Mouse (Mus musculus): ENCODE data around the gene Gm5475. TPM values are rescaled to one million over a fixed set of nuclear protein-coding genes. Genes with fewer than 3 reads are reported as not detected.

Gm5475 gene
- polyA plus RNA-seq, 1 experiment from 2014 or later, result 0.10 TPM

DNA sequence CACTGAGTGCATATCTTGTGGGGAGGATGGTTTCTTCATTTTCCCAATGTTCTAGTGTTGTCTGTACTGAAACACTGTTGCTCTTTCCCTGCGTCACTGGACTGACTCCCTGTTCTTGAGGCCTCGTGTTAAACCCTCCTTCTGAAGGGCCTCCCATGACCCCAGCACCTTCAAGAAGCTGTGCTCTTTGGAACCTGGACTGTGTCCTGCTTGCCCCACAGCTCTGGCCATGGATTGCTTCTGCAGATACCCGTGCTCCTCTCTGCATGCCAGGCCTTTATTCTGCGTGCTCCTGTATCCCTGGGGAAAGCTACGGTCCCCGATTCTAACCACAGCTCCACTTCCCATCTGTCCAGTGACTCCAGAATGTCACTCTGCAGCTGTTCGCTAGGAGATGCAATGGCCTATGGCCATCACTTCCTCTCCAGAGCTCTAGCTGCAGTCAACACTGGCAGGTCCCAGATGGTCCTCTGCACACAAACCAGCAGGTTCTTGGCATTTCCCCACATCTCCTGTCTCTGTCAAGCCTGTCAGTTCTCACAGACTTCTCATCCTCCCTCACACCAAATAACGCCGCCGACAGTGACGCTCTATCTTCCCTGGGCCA lies 8.1 kb downstream of the Gm5475 start:
- no peaks in the 10 kb centered on the region for H3K9me3 ChIP-seq
- no peaks in the 10 kb centered on the region for H3K4me1 ChIP-seq (replicated peaks)
- ATAC-seq (ENCODE audit: low read depth), result no peak
- H3K36me3 ChIP-seq, result no peaks in the 10 kb centered on the region
- H3K4me2 ChIP-seq, result no peak overlapping the region
- H3K27me3 ChIP-seq, result peaks cover 13% of the 10 kb centered on the region
- H3K9ac ChIP-seq, result no peak overlapping the region
- WGBS, result 72% methylated on average over 11 of the region's 11 CpGs
- H3K4me3 ChIP-seq, result no peak overlapping the region
- H3K27ac ChIP-seq (replicated peaks), result no peak overlapping the region

DNA sequence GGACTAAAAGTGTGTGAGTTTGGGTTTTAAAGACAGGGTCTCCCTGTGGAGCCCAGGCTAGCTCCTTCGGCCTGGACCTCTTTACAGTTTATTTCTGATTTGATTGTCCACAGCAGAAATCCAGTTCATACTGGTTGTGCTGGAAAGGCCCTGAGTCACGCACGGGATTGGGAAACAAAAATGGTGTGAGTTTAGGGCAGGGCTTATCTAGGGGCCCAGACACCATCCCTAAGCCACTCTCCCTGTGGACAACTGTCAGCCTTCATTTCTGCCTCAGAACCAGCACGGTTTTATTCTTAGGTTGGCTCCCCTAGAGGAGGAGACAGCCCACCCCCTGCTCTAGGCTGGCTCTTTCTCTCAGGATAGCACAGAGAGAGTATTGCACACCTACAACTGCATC lies 11.3 kb downstream of the Gm5475 start:
- no peak for ATAC-seq (ENCODE audit: low read depth)
- no peaks in the 10 kb centered on the region for H3K4me1 ChIP-seq (replicated peaks)
- H3K27me3 ChIP-seq, result no peaks in the 10 kb centered on the region
- no peaks in the 10 kb centered on the region for H3K36me3 ChIP-seq
- H3K9me3 ChIP-seq, result no peaks in the 10 kb centered on the region
- no peak overlapping the region for H3K9ac ChIP-seq
- 72% methylated on average over 4 of the region's 4 CpGs for WGBS
- no peak overlapping the region for H3K27ac ChIP-seq (replicated peaks)
- H3K4me3 ChIP-seq, result no peak overlapping the region
- no peak overlapping the region for H3K4me2 ChIP-seq

GRCm38 (mm10) chr15:100436112-100436511 lies 14.2 kb downstream of the Gm5475 start:
- no peak overlapping the region for H3K4me2 ChIP-seq
- H3K9me3 ChIP-seq, result no peaks in the 10 kb centered on the region
- 88% methylated on average over 4 of the region's 4 CpGs for WGBS
- no peaks in the 10 kb centered on the region for H3K36me3 ChIP-seq
- no peaks in the 10 kb centered on the region for H3K27me3 ChIP-seq
- no peaks in the 10 kb centered on the region for H3K4me1 ChIP-seq (replicated peaks)
- no peak overlapping the region for H3K4me3 ChIP-seq
- ATAC-seq (ENCODE audit: low read depth), result no peak
- no peak overlapping the region for H3K9ac ChIP-seq
- H3K27ac ChIP-seq (replicated peaks), result no peak overlapping the region

GRCm38 (mm10) chr15:100436518-100436917 lies 14.6 kb downstream of the Gm5475 start:
- H3K4me2 ChIP-seq, result no peak overlapping the region
- no peak overlapping the region for H3K4me3 ChIP-seq
- no peak for ATAC-seq (ENCODE audit: low read depth)
- no peak overlapping the region for H3K9ac ChIP-seq
- H3K27ac ChIP-seq (replicated peaks), result no peak overlapping the region
- H3K4me1 ChIP-seq (replicated peaks), result no peaks in the 10 kb centered on the region
- H3K27me3 ChIP-seq, result no peaks in the 10 kb centered on the region
- no peaks in the 10 kb centered on the region for H3K36me3 ChIP-seq
- no peaks in the 10 kb centered on the region for H3K9me3 ChIP-seq
- 69% methylated on average over 10 of the region's 10 CpGs for WGBS

DNA sequence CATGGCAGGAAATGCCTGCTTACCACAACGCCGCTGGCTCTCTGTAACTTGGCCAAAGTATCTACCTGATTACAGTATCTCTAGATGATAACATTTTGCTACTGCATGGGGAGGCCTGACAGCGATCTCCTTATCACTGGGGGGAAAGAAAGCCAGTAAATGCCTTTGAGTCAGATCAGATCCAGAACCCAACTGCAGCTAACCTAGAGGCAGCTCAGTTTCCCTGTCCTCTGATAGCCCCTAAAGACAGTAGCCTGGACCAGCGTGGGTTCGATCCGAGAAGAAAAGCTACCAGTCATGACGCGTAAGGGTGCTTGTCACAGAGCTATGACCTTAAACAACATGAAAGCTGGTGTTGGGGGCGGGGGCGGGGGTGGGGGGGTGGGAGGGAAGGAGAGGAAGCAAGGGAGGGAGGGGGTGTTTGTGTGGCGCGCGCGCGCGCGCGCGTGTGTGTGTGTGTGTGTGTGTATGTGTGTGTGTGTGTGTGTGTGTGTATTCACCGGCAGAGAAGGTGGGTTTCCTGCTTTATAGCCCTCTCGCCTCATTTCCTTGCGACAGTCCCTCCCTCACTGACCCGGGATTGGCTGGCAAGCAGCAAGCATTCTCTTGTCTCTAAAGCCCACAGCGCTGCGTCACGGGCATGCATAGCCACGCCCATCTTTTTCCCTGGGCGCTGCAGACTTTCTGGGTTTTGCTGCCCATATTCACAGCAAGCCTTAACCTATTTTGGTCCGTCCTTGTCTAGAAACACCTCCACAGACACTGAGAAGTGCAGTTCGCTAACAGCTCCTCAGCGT lies 21.4 kb downstream of the Gm5475 start:
- H3K9ac ChIP-seq, result peak overlapping the region; percentile 75
- peak; percentile 98 for ATAC-seq (ENCODE audit: low read depth)

GRCm38 (mm10) chr15:100446887-100447286 lies 24.9 kb downstream of the Gm5475 start:
- Histone ChIP-seq H3K36me3 (no peaks in the 10 kb centered on the region), H3K27me3 (no peaks in the 10 kb centered on the region), H3K4me1 (replicated peaks) (peaks cover 17% of the 10 kb centered on the region), H3K9me3 (no peaks in the 10 kb centered on the region), H3K9ac (no peak overlapping the region), H3K27ac (replicated peaks) (no peak overlapping the region), H3K4me3 (no peak overlapping the region), H3K4me2 (no peak overlapping the region)
- WGBS, result 94% methylated on average over 2 of the region's 2 CpGs
- no peak for ATAC-seq (ENCODE audit: low read depth)

More for the DNA sequence above, 21.4 kb downstream of the Gm5475 start:
- Histone ChIP-seq H3K4me1 (replicated peaks) (peaks cover 10% of the 10 kb centered on the region), H3K27me3 (no peaks in the 10 kb centered on the region), H3K4me2 (peak overlapping the region; percentile 62), H3K4me3 (peak overlapping the region; percentile 42), H3K9me3 (no peaks in the 10 kb centered on the region), H3K27ac (replicated peaks) (peak overlapping the region; percentile 81), H3K36me3 (no peaks in the 10 kb centered on the region)
- 8% methylated on average over 19 of the region's 31 CpGs for WGBS

DNA sequence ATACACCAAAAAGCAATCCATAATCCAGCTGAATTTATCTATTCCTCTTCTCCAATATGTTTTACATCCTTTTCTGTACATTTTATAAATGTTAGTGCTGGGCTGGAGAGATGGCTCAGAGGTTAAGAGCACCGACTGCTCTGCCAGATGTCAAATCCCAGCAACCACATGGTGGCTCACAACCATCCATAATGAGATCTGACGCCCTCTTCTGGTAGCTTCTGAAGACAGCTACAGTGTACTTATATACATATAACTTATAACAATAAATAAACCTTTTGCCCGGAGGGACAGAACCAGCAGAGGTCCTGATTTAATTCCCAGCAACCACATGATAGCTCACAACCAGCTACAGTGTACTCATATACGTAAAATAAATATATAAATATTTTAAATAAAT lies 26.6 kb downstream of the Gm5475 start:
- WGBS, result 73% methylated on average over 4 of the region's 4 CpGs

GRCm38 (mm10) chr15:100449495-100449894 lies 27.5 kb downstream of the Gm5475 start:
- H3K4me2 ChIP-seq, result no peak overlapping the region
- no peaks in the 10 kb centered on the region for H3K27me3 ChIP-seq
- no peak overlapping the region for H3K4me3 ChIP-seq
- H3K4me1 ChIP-seq (replicated peaks), result 0 out of 2 replicates have a peak, but pooled peaks cover 7% of the 10 kb centered on the region
- no peak overlapping the region for H3K9ac ChIP-seq
- H3K36me3 ChIP-seq, result no peaks in the 10 kb centered on the region
- no peaks in the 10 kb centered on the region for H3K9me3 ChIP-seq
- H3K27ac ChIP-seq (replicated peaks), result no peak overlapping the region
- WGBS, result 90% methylated on average over 3 of the region's 3 CpGs
- ATAC-seq (ENCODE audit: low read depth), result no peak

More for the DNA sequence above, 26.6 kb downstream of the Gm5475 start:
- Histone ChIP-seq H3K27ac (replicated peaks) (no peak overlapping the region), H3K9me3 (no peaks in the 10 kb centered on the region), H3K27me3 (no peaks in the 10 kb centered on the region), H3K4me2 (no peak overlapping the region), H3K9ac (no peak overlapping the region), H3K4me1 (replicated peaks) (peaks cover 14% of the 10 kb centered on the region), H3K4me3 (no peak overlapping the region), H3K36me3 (no peaks in the 10 kb centered on the region)
- no peak for ATAC-seq (ENCODE audit: low read depth)

GRCm38 (mm10) chr15:100451245-100451644 lies 29.3 kb downstream of the Gm5475 start:
- no peak overlapping the region for H3K4me2 ChIP-seq
- H3K36me3 ChIP-seq, result no peaks in the 10 kb centered on the region
- H3K27me3 ChIP-seq, result no peaks in the 10 kb centered on the region
- no peak overlapping the region for H3K27ac ChIP-seq (replicated peaks)
- no peak overlapping the region for H3K4me3 ChIP-seq
- H3K9me3 ChIP-seq, result no peaks in the 10 kb centered on the region
- H3K9ac ChIP-seq, result no peak overlapping the region
- 60% methylated on average over 16 of the region's 16 CpGs for WGBS
- ATAC-seq (ENCODE audit: low read depth), result peak; percentile 15; the same call in 1 of the 2 replicates
- 0 out of 2 replicates have a peak, but pooled peaks cover 7% of the 10 kb centered on the region for H3K4me1 ChIP-seq (replicated peaks)

DNA sequence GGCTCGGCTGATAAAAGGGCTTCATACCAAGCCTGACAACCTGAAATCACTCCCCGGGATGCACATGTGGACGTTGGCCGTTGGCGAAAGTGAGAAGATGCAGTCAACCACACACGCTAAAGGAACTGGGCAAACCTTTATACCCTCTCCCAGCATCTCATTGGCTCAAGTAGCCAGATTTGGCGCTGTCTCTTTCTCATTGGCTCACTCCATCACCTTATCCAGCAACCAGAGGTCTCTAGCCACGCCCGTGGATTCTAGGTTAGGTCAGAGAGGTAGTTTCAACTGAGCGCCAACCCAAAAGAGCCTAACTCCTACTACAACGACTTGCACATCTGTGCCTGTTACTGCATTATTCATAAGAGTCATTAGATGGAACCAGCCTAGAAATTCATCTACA lies 30.5 kb downstream of the Gm5475 start:
- no peak overlapping the region for H3K27ac ChIP-seq (replicated peaks)
- WGBS, result 81% methylated on average over 11 of the region's 11 CpGs
- no peak overlapping the region for H3K4me2 ChIP-seq
- no peaks in the 10 kb centered on the region for H3K27me3 ChIP-seq
- H3K9ac ChIP-seq, result no peak overlapping the region
- 0 out of 2 replicates have a peak, but pooled peaks cover 9% of the 10 kb centered on the region for H3K4me1 ChIP-seq (replicated peaks)
- H3K36me3 ChIP-seq, result no peaks in the 10 kb centered on the region
- no peak overlapping the region for H3K4me3 ChIP-seq
- ATAC-seq (ENCODE audit: low read depth), result no peak
- no peaks in the 10 kb centered on the region for H3K9me3 ChIP-seq

DNA sequence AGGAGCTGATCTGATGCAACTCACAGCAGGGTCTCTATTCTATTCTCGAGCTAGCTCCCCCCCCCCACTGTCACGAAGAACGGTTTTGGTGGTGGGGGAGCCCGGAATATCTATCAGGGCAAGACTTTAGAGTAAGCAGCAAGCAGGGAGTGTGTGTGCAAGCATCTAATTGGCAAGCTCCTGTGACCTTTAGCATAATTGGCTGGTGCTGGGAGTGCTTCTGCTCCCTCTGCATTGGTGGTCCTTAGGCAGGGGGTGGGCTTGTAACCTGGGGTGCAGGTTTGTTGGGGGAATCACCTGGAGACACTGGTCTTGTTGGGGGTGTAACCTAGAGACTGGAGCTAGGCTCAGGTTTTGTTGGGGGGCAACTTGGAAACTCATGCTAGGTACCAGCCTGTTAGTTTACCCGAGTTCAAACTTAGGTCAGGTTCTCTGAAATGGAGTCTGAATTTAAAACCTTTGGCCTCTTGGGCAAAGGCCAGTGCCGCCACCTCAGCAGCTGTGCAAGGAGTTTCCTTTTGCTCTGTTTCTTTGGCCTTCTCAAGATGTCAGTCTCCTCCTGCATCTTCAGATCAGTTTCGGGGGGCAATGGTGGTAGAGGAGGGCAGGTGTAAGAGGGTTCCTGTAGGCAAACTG lies 34.5 kb downstream of the Gm5475 start:
- no peak overlapping the region for H3K4me3 ChIP-seq
- H3K9me3 ChIP-seq, result no peaks in the 10 kb centered on the region
- 70% methylated on average over 7 of the region's 7 CpGs for WGBS
- H3K36me3 ChIP-seq, result no peaks in the 10 kb centered on the region
- H3K9ac ChIP-seq, result no peak overlapping the region
- H3K4me2 ChIP-seq, result no peak overlapping the region
- H3K27ac ChIP-seq (replicated peaks), result no peak overlapping the region
- no peak for ATAC-seq (ENCODE audit: low read depth)
- H3K27me3 ChIP-seq, result peaks cover 10% of the 10 kb centered on the region; the same call in 1 of the 2 replicates
- H3K4me1 ChIP-seq (replicated peaks), result 0 out of 2 replicates have a peak, but pooled peaks cover 8% of the 10 kb centered on the region

- ATAC-seq (ENCODE audit: low read depth), result peak; percentile 71; the same call in 1 of the 2 replicates
- Histone ChIP-seq H3K36me3 (no peaks in the 10 kb centered on the region), H3K4me3 (no peak overlapping the region), H3K4me2 (0 out of 2 replicates have a peak overlapping the region, but pooled peaks have one; percentile 11), H3K9ac (0 out of 2 replicates have a peak overlapping the region, but pooled peaks have one; percentile 38), H3K27ac (replicated peaks) (no peak overlapping the region), H3K4me1 (replicated peaks) (0 out of 2 replicates have a peak, but pooled peaks cover 12% of the 10 kb centered on the region), H3K27me3 (peaks cover 10% of the 10 kb centered on the region; the same call in 1 of the 2 replicates), H3K9me3 (no peaks in the 10 kb centered on the region)
- 9% methylated on average over 17 of the region's 17 CpGs for WGBS
These were observed 35.4 kb downstream of the Gm5475 start for GRCm38 (mm10) chr15:100457340-100457739.

Data from neural tube, embryonic 13.5 days (tissue).